Mouse (Mus musculus): ENCODE measurements around the gene Zscan29. TPM values are rescaled to one million over a fixed set of nuclear protein-coding genes. Genes with fewer than 3 reads are reported as not detected.

Zscan29 gene
- total and polyA plus RNA-seq, 3 experiments = 6.5 to 199 (median 10.2) TPM

GRCm38 (mm10) chr2:121170481-121170971 is 399 bp downstream of the Zscan29 start, which contains the start of gene Tubgcp4:
Tubgcp4 (plus strand) TSS chr2:121170654.
- H3K4me1 ChIP-seq (ENCODE audit: control insufficient read depth in 1 of 2, insufficient read depth in 2 of 2, low read length in 2 of 2) = peaks cover 0 to 10% of the 10 kb centered on the region in 2 experiments; a peak in 3 of 4 replicates
- H3K27ac ChIP-seq (ENCODE audit: control insufficient read depth, low read depth, low read length) = peak within 1 kb of the TSS; percentile 80
- peaks cover 3 to 13% of the 10 kb centered on the region in 2 experiments; a peak in 3 of 4 replicates for H3K36me3 ChIP-seq (ENCODE audit: control insufficient read depth in 1 of 2, insufficient read depth in 2 of 2, low read length in 2 of 2)
- no peaks in the 10 kb centered on the region for H3K27me3 ChIP-seq (ENCODE audit: control insufficient read depth in 1 of 2, insufficient read depth in 2 of 2, low read length in 2 of 2)
- H3K9me3 ChIP-seq (replicated peaks; ENCODE audit: insufficient read depth, low read length) = no peaks in the 10 kb centered on the region
- peaks cover 29% of the 10 kb centered on the region for H3K79me2 ChIP-seq (ENCODE audit: control insufficient read depth, insufficient read depth, low read length, poor library complexity)
- TF ChIP-seq BHLHE40 (IDR thresholded peaks at IDR 0.05; ENCODE audit: borderline replicate concordance, low read depth, low read length) (no peak), KAT2A (conservative IDR thresholded peaks at IDR 0.05; ENCODE audit: low read depth, low read length) (no peak), EP300 (IDR thresholded peaks at IDR 0.05; ENCODE audit: low read depth in 1 of 2, low read length in 2 of 2) (no peak), GABPA (IDR thresholded peaks at IDR 0.05; ENCODE audit: low read depth, low read length) (no peak), ELF1 (IDR thresholded peaks at IDR 0.05; ENCODE audit: low read depth, low read length) (0 out of 2 replicates have a peak, but pooled peaks have one; percentile 17), USF1 (IDR thresholded peaks at IDR 0.05; ENCODE audit: low read depth, low read length) (no peak), MAZ (IDR thresholded peaks at IDR 0.05; ENCODE audit: low read depth, low read length) (0 out of 2 replicates have a peak, but pooled peaks have one; percentile 1), CHD1 (IDR thresholded peaks at IDR 0.05; ENCODE audit: low read depth, low read length) (0 out of 2 replicates have a peak, but pooled peaks have one; percentile 47), USF2 (IDR thresholded peaks at IDR 0.05; ENCODE audit: borderline replicate concordance in 1 of 2, insufficient read depth in 1 of 2, low read depth in 1 of 2, low read length in 2 of 2) (no peak), HCFC1 (IDR thresholded peaks at IDR 0.05; ENCODE audit: low read depth, low read length) (no peak), POLR2AphosphoS5 (IDR thresholded peaks at IDR 0.05; ENCODE audit: borderline replicate concordance, low read depth, low read length) (no peak), RCOR1 (IDR thresholded peaks at IDR 0.05; ENCODE audit: low read depth, low read length) (no peak), MYC (IDR thresholded peaks at IDR 0.05; ENCODE audit: low read depth, low read length) (no peak), GATA1 (IDR thresholded peaks at IDR 0.05; ENCODE audit: low read depth, low read length) (no peak), MAX (IDR thresholded peaks at IDR 0.05; ENCODE audit: low read length) (peak; percentile 24; the same call in 1 of the 2 replicates), MXI1 (IDR thresholded peaks at IDR 0.05; ENCODE audit: low read depth, low read length) (peak; percentile 10; the same call in 1 of the 2 replicates), ZKSCAN1 (IDR thresholded peaks at IDR 0.05; ENCODE audit: low read depth, low read length) (no peak), ZC3H11A (IDR thresholded peaks at IDR 0.05; ENCODE audit: low read depth, low read length) (no peak), ETS1 (IDR thresholded peaks at IDR 0.05; ENCODE audit: low read depth, low read length) (0 out of 2 replicates have a peak, but pooled peaks have one; percentile 16), CTCF (IDR thresholded peaks at IDR 0.05 in 2 of 3, conservative IDR thresholded peaks at IDR 0.05 in 1 of 3; ENCODE audit: control insufficient read depth in 1 of 3, insufficient read depth in 1 of 3, low read depth in 2 of 3, low read length in 3 of 3, poor library complexity in 1 of 3, severe bottlenecking in 1 of 3) (no peak)
- DNase-seq (ENCODE audit: low read depth, low spot score) = peak; percentile 70
- H3K4me3 ChIP-seq (ENCODE audit: control insufficient read depth in 1 of 2, insufficient read depth in 1 of 2, low read depth in 2 of 2, low read length in 2 of 2) = peak within 1 kb of the TSS; percentile 95 to 99
- H3K9ac ChIP-seq (ENCODE audit: control insufficient read depth, low read depth, low read length, poor library complexity, severe bottlenecking) = peak within 1 kb of the TSS; percentile 95
